Mouse (Mus musculus) hindbrain, embryonic 12.5 days (tissue): ENCODE results near the gene Btg4. TPM values are rescaled to one million over a fixed set of nuclear protein-coding genes. Genes with fewer than 3 reads are reported as not detected.
A peak's percentile ranks its signal among the peaks of the same experiment; 100 is the strongest.

ENCODE experiments used
- ATAC-seq: fragments of 200-750 bp; cut with Nextera tagmentation; 2 replicates; pipeline ENCODE4 v1.8.0; 2017; ENCODE audit warnings: moderate TSS enrichment; ENCODE audit not compliant: low FRiP score
- H3K27ac ChIP-seq: fragments of 300-500 bp; sonication (generic); 2 replicates; pipeline ENCODE4 v1.5.1; 2016; ENCODE audit warnings: mild to moderate bottlenecking
- H3K27me3 ChIP-seq: fragments of 300-500 bp; sonication (generic); 2 replicates; pipeline ENCODE4 v1.6.1; 2016; ENCODE audit warnings: mild to moderate bottlenecking
- H3K36me3 ChIP-seq: fragments of 300-500 bp; sonication (generic); 2 replicates; pipeline ENCODE4 v1.6.1; 2016; ENCODE audit warnings: mild to moderate bottlenecking
- H3K4me1 ChIP-seq: fragments of 300-500 bp; sonication (generic); 2 replicates; pipeline ENCODE4 v1.6.1; 2016
- H3K4me2 ChIP-seq: fragments of 300-500 bp; sonication (generic); replicated peaks from 2 replicates; pipeline ENCODE4 v1.6.1; 2016; ENCODE audit warnings: mild to moderate bottlenecking
- H3K4me3 ChIP-seq: fragments of 300-500 bp; sonication (generic); 2 replicates; pipeline ENCODE4 v1.5.1; 2016; ENCODE audit warnings: mild to moderate bottlenecking
- H3K9ac ChIP-seq: fragments of 300-500 bp; sonication (generic); 2 replicates; pipeline ENCODE4 v1.6.1; 2016; ENCODE audit warnings: mild to moderate bottlenecking, moderate library complexity
- H3K9me3 ChIP-seq: fragments of 300-500 bp; sonication (generic); replicated peaks from 2 replicates; pipeline ENCODE4 v1.6.1; 2016; ENCODE audit warnings: mild to moderate bottlenecking
- WGBS: fragments of 180-500 bp; shearing (Covaris S2); methylation state at CpG from one replicate; pipeline ENCODE4 v1.1.7; 2016; 5-methylcytosine and 5-hydroxymethylcytosine counted together
- polyA plus RNA-seq: library from polyadenylated mRNA; unstranded; fragments of >200 nt; fragmentation: Nextera tagmentation; extraction: Ambion mirVana; gene quantifications from 2 replicates; pipeline ENCODE4 v1.2.1, GENCODE M21; 2016

Btg4 gene
- polyA plus RNA-seq, 1 experiment from 2014 or later, result not detected

DNA sequence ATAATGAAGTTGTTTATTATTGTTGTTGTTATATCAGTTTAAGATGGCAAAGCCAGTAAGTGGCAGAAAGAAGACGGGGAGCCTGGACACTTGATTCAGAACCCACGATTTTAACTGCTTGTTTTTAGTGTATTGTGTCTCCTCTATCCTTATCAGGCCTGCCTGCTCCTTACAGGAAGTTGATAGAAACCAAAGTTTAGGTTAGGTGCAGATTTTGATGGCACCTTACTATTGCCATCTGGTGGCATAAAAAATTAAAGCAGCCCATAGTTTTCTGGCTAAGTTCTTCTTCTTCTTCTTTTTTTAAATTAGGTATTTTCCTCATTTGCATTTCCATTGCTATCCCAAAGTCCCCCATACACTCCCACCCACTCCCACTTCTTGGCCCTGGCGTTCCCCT lies 8.5 kb upstream of the Btg4 start:
- Histone ChIP-seq H3K4me1 (no peaks in the 10 kb centered on the region), H3K4me2 (no peak overlapping the region), H3K4me3 (no peak overlapping the region), H3K9ac (no peak overlapping the region), H3K36me3 (no peaks in the 10 kb centered on the region), H3K27ac (no peak overlapping the region), H3K27me3 (no peaks in the 10 kb centered on the region), H3K9me3 (no peaks in the 10 kb centered on the region)
- no peak for ATAC-seq
- 82% methylated on average over 3 of the region's 3 CpGs for WGBS

DNA sequence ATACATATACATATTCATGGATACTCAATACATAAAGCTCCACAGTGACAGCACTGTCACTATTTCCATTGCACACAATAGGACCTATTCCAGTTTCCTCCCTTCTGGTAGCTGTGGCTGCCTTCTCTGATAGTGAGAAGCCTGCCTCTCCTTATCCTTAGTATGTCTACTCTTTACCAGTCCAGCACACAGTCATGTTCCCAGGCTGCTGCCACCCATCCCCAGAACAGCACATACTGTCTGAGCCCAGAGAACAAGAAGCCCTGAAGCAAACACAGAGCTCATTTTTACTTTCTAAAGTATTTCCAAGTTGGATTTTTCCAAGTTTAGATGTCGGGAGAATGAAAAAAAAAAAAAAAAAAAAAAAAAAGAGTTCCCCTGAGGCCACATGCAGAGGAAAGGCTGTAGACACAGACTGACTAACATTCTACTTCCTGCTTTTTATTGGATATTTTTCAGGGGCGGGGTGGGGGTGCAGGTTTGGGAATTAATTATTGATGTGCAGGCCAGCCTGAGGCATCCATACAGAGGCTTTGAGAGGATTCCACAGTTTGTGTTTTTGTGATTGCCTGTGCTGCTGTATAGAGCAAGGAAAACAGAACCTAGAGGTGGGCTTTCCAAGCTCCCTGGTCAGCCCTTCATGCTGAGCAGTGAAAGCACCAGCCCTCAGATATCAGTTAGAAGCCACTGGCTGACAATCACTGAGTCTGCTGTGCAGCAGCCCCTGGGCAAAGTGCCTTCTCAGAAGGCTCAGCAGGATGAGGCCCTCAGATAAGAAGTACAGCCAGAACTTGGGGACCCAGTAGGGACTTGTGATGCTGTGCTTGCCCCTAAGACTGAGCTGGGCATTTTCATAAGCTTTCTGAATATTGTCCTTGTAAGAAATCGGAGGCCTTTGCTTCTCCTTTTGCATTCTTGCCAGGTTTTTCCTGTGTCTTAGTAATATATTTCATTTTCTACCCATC lies 4.1 kb upstream of the Btg4 start:
- Histone ChIP-seq H3K27ac (no peak overlapping the region), H3K27me3 (no peaks in the 10 kb centered on the region), H3K4me3 (no peak overlapping the region), H3K9ac (no peak overlapping the region), H3K4me1 (no peaks in the 10 kb centered on the region), H3K4me2 (no peak overlapping the region), H3K9me3 (no peaks in the 10 kb centered on the region), H3K36me3 (no peaks in the 10 kb centered on the region)
- WGBS, result 75% methylated on average over 3 of the region's 3 CpGs
- no peak for ATAC-seq

DNA sequence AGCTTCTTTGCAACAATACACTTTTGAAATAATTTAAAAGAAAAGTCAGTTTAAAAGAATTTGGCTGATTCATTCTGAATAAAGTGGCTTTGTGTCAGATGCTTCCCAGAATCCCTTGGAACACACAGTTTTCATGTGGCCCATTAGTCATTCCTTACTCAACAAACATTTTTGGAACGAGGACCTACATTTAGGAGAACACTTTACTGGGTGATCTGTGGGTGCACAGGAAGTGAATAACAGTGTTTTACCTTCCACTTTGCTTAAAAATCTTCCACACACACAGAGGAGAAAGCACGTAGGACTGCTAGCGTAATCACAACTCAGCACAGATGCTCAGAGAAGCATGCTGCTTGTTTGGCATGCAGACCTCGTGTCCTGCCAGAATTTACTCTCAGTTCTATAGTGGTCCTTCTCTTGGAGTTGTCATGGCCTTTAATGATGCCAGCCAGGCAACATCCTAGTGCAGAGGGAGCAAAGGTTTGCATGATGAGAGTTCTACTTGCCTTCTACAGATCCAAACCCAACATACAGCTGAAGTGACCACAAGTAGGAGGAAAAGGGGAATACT lies 1.7 kb upstream of the Btg4 start:
- H3K36me3 ChIP-seq, result no peaks in the 10 kb centered on the region
- H3K27me3 ChIP-seq, result no peaks in the 10 kb centered on the region
- H3K9ac ChIP-seq, result no peak overlapping the region
- no peak overlapping the region for H3K27ac ChIP-seq
- H3K4me3 ChIP-seq, result no peak overlapping the region
- WGBS, result 79% methylated on average over 4 of the region's 4 CpGs
- H3K4me1 ChIP-seq, result no peaks in the 10 kb centered on the region
- no peaks in the 10 kb centered on the region for H3K9me3 ChIP-seq
- ATAC-seq, result no peak
- H3K4me2 ChIP-seq, result no peak overlapping the region

DNA sequence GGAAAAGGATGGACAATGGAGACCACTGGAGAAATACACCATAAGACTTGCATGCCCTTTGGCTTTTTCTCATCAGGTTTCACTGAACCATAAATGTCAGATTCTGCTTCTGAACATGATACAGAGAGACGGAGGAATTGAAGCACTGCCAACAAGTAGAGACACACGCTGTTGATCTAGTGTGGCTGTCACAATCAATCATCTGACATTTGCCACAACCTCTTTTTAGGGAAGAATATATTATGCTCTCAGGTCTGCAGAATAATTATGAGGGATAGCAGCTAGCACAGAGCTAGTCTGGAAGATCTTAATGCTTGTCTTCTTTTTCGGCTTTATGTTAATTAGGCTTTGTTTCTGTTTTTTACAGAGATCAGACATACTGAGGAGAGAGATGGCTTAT lies 7.5 kb downstream of the Btg4 start:
- Histone ChIP-seq H3K36me3 (no peaks in the 10 kb centered on the region), H3K27me3 (no peaks in the 10 kb centered on the region), H3K4me2 (no peak overlapping the region), H3K4me1 (no peaks in the 10 kb centered on the region), H3K9ac (no peak overlapping the region), H3K9me3 (no peaks in the 10 kb centered on the region), H3K4me3 (no peak overlapping the region), H3K27ac (no peak overlapping the region)
- 59% methylated on average over 3 of the region's 3 CpGs for WGBS
- no peak for ATAC-seq

DNA sequence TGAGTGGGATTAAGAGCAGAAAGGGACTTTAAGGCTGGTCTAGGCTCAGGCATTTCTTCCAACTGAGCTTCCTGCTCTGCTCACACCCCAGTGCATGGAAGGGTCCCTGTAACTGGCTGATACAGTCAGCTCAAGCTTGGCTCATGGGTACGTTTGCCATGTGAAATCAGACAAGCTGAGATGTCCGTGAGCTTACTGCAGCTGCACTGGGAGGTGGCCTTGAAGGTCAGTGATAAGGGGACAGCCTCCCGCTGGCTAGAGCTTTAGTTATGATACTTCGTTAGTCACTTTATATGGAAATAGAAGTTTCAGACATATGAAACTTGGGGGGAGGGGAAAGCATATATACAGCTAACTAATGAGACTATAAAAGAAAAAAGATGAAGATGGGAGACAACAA lies 10.1 kb downstream of the Btg4 start:
- no peaks in the 10 kb centered on the region for H3K27me3 ChIP-seq
- no peak overlapping the region for H3K4me2 ChIP-seq
- H3K36me3 ChIP-seq, result no peaks in the 10 kb centered on the region
- no peak overlapping the region for H3K9ac ChIP-seq
- no peak overlapping the region for H3K27ac ChIP-seq
- H3K4me1 ChIP-seq, result peaks cover 1% of the 10 kb centered on the region
- H3K9me3 ChIP-seq, result no peaks in the 10 kb centered on the region
- no peak overlapping the region for H3K4me3 ChIP-seq
- ATAC-seq, result no peak
- WGBS, result 87% methylated on average over 4 of the region's 4 CpGs

DNA sequence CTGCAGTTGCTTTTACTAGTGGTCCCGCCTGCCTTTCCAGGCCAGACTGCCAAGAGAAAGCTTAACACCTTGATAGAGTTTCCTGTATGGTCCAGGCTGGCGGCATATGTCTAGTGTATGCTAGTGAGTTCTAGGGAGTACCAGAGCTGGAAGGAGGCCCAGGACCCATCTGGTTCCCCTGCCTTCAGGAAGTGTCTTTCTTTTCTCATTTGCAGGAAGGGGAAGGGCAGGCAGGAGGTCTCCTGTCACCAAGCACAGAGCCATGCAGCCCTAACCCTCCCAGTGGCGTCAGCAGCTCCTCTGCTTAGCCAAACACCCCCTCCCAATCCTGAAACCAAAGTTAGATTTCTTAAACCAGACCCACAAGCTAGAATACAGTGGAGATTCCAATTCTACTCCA lies 15.1 kb downstream of the Btg4 start:
- Histone ChIP-seq H3K9me3 (no peaks in the 10 kb centered on the region), H3K27me3 (peaks cover 5% of the 10 kb centered on the region; the same call in 1 of the 2 replicates), H3K9ac (peak overlapping the region; percentile 50; the same call in 1 of the 2 replicates), H3K4me2 (peak overlapping the region; percentile 65), H3K27ac (no peak overlapping the region), H3K36me3 (no peaks in the 10 kb centered on the region), H3K4me1 (peaks cover 16% of the 10 kb centered on the region), H3K4me3 (peak overlapping the region; percentile 35)
- no peak for ATAC-seq
- 29% methylated on average over 3 of the region's 3 CpGs for WGBS

DNA sequence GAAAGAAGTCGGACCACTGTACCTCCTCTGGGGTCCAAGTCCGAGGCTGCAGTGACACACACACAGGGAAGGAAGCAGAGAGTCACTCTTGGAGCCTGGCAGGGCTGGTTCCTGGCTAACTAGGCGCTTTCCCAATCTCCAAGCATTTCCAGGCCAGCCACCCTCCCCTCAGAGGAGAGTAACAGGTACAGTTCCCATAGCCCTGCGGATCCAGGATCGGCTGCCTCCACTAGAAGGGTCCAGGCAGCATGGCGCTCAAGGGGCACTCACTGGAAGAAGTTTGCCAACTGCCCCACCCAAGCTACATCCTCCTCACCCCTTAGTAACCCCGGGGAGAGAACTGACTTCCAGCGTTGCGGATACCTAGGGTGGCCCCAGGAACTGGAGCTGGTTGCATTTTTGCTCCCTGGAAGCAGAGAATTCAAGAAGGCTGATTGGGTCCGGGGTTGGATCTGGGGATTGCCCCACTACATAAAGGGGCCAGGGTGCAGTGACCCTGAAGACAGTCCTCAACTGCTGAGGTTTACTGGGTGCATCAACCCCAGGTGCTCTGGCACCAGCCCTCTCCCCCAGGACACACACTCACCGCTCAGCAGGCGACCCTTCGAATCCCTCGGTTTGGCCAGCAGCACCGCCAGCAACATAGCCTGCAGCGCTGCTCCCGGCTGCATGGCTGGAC lies 15.7 kb downstream of the Btg4 start:
- under 1% methylated on average over 17 of the region's 17 CpGs for WGBS
- peak; percentile 61 for ATAC-seq

DNA sequence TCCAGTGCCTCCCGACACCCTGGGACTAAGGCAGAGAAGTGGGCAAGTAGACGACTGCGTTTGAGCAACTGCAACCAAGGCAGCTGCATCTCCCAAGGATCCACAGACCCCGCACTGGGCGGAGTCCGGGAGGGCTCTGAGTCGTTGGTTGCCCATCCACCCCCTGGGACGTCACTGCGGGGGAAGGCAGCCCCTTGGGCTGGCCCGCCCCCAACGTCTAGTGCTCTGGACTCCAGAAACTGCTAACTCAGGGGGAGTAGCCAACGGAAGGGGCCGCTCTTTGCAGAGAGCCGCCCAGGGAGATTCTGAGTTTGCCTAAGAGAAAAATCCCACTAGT lies 16.2 kb downstream of the Btg4 start, which contains the start of gene Layn:
Gene Layn, minus strand, starts transcription at position 116 of the 337 bp plus-strand sequence.
- peak; percentile 83 for ATAC-seq
- Histone ChIP-seq H3K4me2 (peak within 1 kb of the TSS; percentile 65), H3K4me1 (peaks cover 16% of the 10 kb centered on the region), H3K27me3 (peaks cover 5% of the 10 kb centered on the region; the same call in 1 of the 2 replicates), H3K9me3 (no peaks in the 10 kb centered on the region), H3K27ac (no peak within 1 kb of the TSS), H3K9ac (peak within 1 kb of the TSS; percentile 50), H3K36me3 (no peaks in the 10 kb centered on the region), H3K4me3 (peak within 1 kb of the TSS; percentile 35)
- WGBS, result 1% methylated on average over 14 of the region's 14 CpGs

More for the DNA sequence above, 15.7 kb downstream of the Btg4 start:
- no peaks in the 10 kb centered on the region for H3K36me3 ChIP-seq
- peaks cover 5% of the 10 kb centered on the region; the same call in 1 of the 2 replicates for H3K27me3 ChIP-seq
- H3K9me3 ChIP-seq, result no peaks in the 10 kb centered on the region
- peaks cover 16% of the 10 kb centered on the region for H3K4me1 ChIP-seq
- H3K4me3 ChIP-seq, result peak overlapping the region; percentile 35
- H3K27ac ChIP-seq, result no peak overlapping the region
- H3K9ac ChIP-seq, result peak overlapping the region; percentile 50
- H3K4me2 ChIP-seq, result peak overlapping the region; percentile 65

DNA sequence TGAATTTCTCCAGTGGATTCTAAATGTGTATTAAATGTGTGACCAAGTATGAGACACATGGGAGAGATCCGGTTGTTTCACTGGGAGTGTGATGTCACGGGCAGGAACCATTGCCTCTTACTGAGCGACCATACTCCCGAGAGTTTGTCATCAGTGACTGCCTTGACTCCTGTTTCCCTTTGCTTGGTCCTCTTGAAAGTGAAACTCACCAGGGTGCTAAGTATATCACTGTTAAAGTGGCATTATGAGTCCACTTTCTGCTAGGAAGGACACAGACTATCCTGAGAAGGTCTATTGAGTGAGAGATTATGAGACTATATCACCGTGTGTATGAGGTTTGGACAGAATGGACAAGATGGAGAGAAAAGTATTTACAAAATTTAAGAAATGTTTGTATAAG lies 20.9 kb downstream of the Btg4 start:
- Histone ChIP-seq H3K36me3 (no peaks in the 10 kb centered on the region), H3K4me3 (no peak overlapping the region), H3K9ac (no peak overlapping the region), H3K9me3 (no peaks in the 10 kb centered on the region), H3K4me1 (peaks cover 7% of the 10 kb centered on the region), H3K4me2 (no peak overlapping the region), H3K27me3 (peaks cover 5% of the 10 kb centered on the region; the same call in 1 of the 2 replicates), H3K27ac (no peak overlapping the region)
- 87% methylated on average over 5 of the region's 5 CpGs for WGBS
- ATAC-seq, result no peak

DNA sequence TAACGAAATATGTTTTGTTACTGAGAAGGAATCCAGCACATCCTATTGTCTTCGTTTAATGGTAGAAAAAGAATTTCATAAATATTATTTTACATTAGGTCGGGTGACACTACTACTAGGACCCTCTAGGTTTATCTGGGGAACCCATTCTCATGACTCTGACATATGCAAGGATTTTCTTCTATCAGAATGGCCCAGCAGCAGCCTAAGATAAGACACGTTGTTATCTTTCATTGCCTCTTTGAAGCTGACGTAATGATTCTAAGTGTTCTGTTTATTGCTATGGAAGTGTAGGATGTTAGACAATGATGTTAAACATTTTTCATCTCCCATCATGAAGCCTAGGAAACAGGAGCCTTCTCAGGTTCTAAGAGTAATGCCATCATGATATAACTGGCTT lies 33.0 kb downstream of the Btg4 start:
- H3K4me2 ChIP-seq, result no peak overlapping the region
- WGBS, result 77% methylated on average over 5 of the region's 5 CpGs
- no peak overlapping the region for H3K9ac ChIP-seq
- H3K4me1 ChIP-seq, result no peaks in the 10 kb centered on the region
- no peak overlapping the region for H3K27ac ChIP-seq
- ATAC-seq, result no peak
- no peaks in the 10 kb centered on the region for H3K9me3 ChIP-seq
- H3K4me3 ChIP-seq, result no peak overlapping the region
- no peaks in the 10 kb centered on the region for H3K36me3 ChIP-seq
- no peaks in the 10 kb centered on the region for H3K27me3 ChIP-seq

DNA sequence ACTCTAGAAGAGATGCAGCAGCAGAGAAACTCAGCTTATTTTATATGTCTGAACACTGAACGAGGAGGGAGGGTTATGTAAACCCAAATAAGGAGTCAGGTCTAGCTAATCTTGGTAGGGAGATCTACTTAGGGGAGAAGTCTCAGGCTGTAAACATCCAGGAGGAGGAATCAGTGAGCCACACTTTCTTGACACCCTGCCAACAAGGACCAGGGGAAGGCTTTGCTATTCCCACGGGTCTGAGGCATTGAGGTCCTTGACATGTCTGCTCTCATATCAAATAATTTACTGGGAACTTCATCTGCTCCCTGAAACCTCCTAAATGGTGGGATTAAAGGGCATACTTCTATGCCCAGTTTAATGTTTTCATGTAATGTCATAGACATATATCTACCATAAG lies 35.6 kb downstream of the Btg4 start:
- H3K27ac ChIP-seq, result no peak overlapping the region
- H3K4me2 ChIP-seq, result no peak overlapping the region
- H3K36me3 ChIP-seq, result no peaks in the 10 kb centered on the region
- no peak overlapping the region for H3K4me3 ChIP-seq
- ATAC-seq, result no peak
- no peak overlapping the region for H3K9ac ChIP-seq
- H3K4me1 ChIP-seq, result no peaks in the 10 kb centered on the region
- no peaks in the 10 kb centered on the region for H3K9me3 ChIP-seq
- peaks cover 5% of the 10 kb centered on the region; the same call in 1 of the 2 replicates for H3K27me3 ChIP-seq
- WGBS, result 78% methylated on average over 2 of the region's 2 CpGs

DNA sequence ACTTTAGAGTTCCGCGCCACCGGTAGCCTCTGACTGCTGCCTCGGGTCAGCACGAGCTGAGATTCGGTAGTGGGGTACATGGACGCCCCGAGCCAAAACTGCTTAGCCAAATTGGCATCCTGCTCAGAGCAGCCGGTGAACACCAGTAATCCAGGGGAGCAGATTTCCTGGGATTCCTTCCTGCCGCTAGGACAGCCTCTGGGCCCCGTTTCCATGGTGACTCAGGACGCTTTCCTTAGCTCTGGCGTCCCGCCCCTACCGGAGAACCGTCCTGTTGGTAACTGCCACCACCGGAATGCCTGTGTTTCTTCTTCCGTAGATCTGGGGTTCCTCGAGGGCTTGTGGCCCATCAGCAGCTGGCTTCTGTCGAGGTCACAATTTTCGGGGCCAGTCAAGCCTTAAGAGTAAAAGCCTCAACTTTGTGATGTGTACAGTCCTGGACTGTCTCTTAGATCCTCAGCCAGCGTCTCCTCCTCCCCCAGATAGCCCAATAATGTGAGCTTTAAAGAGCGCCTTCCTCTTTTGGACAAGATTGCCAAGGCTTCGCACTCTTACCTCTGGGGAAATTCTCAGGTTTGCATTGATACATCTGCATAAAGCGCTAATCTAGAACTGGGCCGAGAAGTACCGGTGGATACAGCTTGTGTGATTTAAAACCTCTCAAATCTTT lies 41.2 kb downstream of the Btg4 start, which contains the start of gene 4833427G06Rik:
Gene 4833427G06Rik, minus strand, starts transcription at position 323 of the 670 bp plus-strand sequence.
- Histone ChIP-seq H3K27me3 (peaks cover 12% of the 10 kb centered on the region; the same call in 1 of the 2 replicates), H3K4me2 (peak within 1 kb of the TSS; percentile 100), H3K4me1 (peaks cover 8% of the 10 kb centered on the region), H3K9ac (no peak within 1 kb of the TSS), H3K27ac (no peak within 1 kb of the TSS), H3K36me3 (no peaks in the 10 kb centered on the region), H3K9me3 (no peaks in the 10 kb centered on the region), H3K4me3 (peak within 1 kb of the TSS; percentile 24)
- ATAC-seq, result peak; percentile 66; the same call in 1 of the 2 replicates
- 10% methylated on average over 27 of the region's 27 CpGs for WGBS
